Mouse (Mus musculus): ENCODE data around the gene Gnl3l.
A peak's percentile ranks its signal among the peaks of the same experiment; 100 is the strongest.

Gnl3l gene

DNA sequence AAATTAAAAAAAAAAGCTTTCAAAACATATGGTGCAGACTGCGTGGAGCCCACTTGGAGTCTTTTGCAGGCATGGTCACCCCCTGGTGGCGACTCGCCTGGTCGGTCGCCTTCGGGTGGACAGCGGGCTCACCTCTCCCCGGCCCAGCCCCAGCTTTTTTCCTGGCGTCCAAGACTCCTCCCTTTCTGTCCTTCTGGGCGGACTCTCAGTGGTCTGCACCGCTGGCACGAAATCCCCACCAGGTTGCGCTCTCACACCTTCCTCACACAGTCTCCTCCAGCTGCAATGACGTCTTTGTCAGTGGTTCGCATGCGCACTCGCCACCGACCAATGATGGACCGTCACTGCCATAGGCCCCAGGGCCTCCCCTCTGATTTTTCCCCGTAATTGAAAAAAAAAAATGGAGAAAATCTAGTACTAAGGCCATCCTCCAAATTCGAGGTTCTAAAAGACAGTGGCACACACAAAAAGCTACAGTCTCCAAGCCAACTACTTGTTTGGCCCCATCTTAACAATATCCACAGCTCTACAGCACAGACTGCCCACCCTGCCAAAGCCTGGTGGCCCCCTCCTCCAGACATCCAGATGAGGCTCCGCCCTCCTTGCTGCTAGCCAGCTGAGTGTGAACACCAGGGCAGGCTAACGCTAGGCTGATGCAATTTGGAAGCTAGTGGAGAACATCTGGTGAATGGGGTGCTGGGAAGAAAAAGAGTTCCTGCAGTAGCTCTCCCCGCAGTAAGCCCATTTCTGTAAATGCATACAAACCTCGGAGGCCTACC lies 60.4 kb downstream of the Gnl3l start:
- DNase-seq (ENCODE audit: low spot score in 2 of 2), result peak; percentile 36 to 66

DNA sequence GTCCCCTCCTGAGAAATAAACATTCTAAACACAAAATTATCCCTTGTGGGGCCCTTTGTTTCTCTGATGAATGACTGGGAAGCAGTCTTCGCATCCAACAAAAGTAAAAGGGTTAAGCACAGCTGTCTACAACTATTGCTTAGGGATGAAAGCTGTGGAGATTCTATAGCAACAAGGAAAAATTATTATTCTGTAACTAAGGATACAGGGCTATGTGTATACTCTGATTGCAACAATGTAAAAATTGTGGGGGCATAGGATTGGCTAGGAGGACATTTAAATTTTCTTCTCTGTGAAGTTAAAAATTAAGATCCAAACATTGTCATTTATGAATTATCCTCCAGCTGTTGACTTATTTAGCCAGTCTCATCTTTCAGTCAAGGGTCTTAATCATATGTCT lies 61.1 kb downstream of the Gnl3l start:
- no peak for DNase-seq (ENCODE audit: low spot score in 2 of 2)

DNA sequence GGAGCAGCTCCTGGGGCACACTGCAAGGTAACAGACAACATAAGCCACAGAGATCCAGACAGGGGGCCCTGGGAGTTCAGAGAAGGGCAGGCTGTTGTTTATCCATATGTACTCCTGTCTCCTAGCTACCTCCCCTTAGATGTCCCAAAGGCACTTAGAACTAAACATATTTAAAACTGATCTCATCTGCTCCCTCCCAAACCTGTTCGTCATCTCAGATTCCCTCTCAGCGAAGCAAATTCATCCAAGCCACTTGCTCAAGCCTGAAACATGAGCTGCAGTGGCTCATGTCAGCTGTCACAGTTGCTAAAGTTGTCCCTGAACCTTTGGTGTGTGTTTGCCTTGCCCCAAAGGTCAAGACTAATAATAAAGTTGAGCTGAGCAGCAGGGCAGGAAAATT lies 61.7 kb downstream of the Gnl3l start:
- no peak for DNase-seq (ENCODE audit: low spot score in 2 of 2)

DNA sequence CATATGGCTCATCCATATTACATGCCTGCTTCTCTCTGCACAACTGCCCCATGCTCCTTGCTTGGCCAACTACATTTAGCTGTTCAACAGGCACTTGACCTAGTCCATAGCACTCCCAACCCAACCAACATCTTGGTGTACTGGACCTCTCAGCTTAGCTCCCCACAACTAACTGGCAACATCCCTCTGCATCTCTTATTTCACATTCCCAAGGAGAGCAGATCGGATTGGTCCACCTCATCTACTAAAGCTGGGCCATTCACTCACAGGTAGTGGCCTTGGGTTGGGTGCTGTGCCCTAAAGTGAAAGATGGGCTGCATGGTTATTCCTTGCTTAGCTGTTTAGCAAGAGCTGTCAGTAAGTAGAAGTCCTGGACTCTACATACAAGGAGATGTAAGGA lies 62.4 kb downstream of the Gnl3l start:
- DNase-seq (ENCODE audit: low spot score in 2 of 2), result no peak
